Mouse (Mus musculus) limb, embryonic 10.5 days (tissue): ENCODE measurements at regions not wholly inside any gene's neighbourhood (a gene's known extent, or its start where the extent isn't known, plus 50 kb on each side); places are given as distances from the start of the nearest gene placed in this dataset.
A peak's percentile ranks its signal among the peaks of the same experiment; 100 is the strongest.

ENCODE experiments used
- DNase-seq: peaks from one replicate; pipeline ENCODE4 v3.0.0-alpha.2; 2017; ENCODE audit warnings: low spot score
- H3K27ac ChIP-seq: fragments of 300-500 bp; sonication (generic); 2 replicates; pipeline ENCODE4 v1.5.1; 2016; ENCODE audit warnings: mild to moderate bottlenecking
- H3K27me3 ChIP-seq: fragments of 300-500 bp; sonication (generic); 2 replicates; pipeline ENCODE4 v1.6.1; 2016; ENCODE audit warnings: low read depth, mild to moderate bottlenecking; ENCODE audit not compliant: poor library complexity, severe bottlenecking
- H3K36me3 ChIP-seq: fragments of 300-500 bp; sonication (generic); 2 replicates; pipeline ENCODE4 v1.6.1; 2016; ENCODE audit warnings: mild to moderate bottlenecking, moderate library complexity
- H3K4me1 ChIP-seq: fragments of 300-500 bp; sonication (generic); 2 replicates; pipeline ENCODE4 v1.6.1; 2016
- H3K4me3 ChIP-seq: fragments of 300-500 bp; sonication (generic); 2 replicates; pipeline ENCODE4 v1.5.1; 2016; ENCODE audit warnings: mild to moderate bottlenecking, moderate library complexity
- H3K9me3 ChIP-seq: fragments of 300-500 bp; sonication (generic); replicated peaks from 2 replicates; pipeline ENCODE4 v1.6.1; 2016; ENCODE audit warnings: mild to moderate bottlenecking
- WGBS: fragments of 180-500 bp; shearing (Covaris S2); methylation state at CpG from one replicate; pipeline ENCODE4 v1.1.7; 2016; 5-methylcytosine and 5-hydroxymethylcytosine counted together

- no peak overlapping the region for H3K4me3 ChIP-seq
- 74% methylated on average over 9 of the region's 9 CpGs for whole genome bisulfite sequencing
Measured at GRCm38 (mm10) chr2:50902220-50902619, 246.7 kb downstream of the Rnd3 start.

GRCm38 (mm10) chr2:50888992-50889391 is 259.9 kb downstream of the Rnd3 start:
- no peaks in the 10 kb centered on the region for H3K36me3 ChIP-seq
- no peak overlapping the region for H3K27ac ChIP-seq
- no peak for DNase-seq
- no peaks in the 10 kb centered on the region for H3K27me3 ChIP-seq
- WGBS: 63% methylated on average over 5 of the region's 5 CpGs
- no peak overlapping the region for H3K4me3 ChIP-seq
- H3K9me3 ChIP-seq: no peaks in the 10 kb centered on the region
- peaks cover 19% of the 10 kb centered on the region for H3K4me1 ChIP-seq

More at GRCm38 (mm10) chr2:50902220-50902619, 246.7 kb downstream of the Rnd3 start:
- Histone ChIP-seq H3K4me1 (no peaks in the 10 kb centered on the region), H3K27ac (no peak overlapping the region), H3K27me3 (no peaks in the 10 kb centered on the region), H3K36me3 (no peaks in the 10 kb centered on the region), H3K9me3 (no peaks in the 10 kb centered on the region)
- DNase-seq: no peak

GRCm38 (mm10) chr2:50887954-50888353 is 261.0 kb downstream of the Rnd3 start:
- DNase-seq: no peak
- WGBS: 85% methylated on average over 4 of the region's 4 CpGs
- Histone ChIP-seq H3K4me1 (peaks cover 19% of the 10 kb centered on the region), H3K36me3 (no peaks in the 10 kb centered on the region), H3K4me3 (no peak overlapping the region), H3K27me3 (no peaks in the 10 kb centered on the region), H3K9me3 (no peaks in the 10 kb centered on the region), H3K27ac (no peak overlapping the region)

- WGBS: 46% methylated on average over 7 of the region's 7 CpGs
- Histone ChIP-seq H3K36me3 (no peaks in the 10 kb centered on the region), H3K4me1 (peaks cover 19% of the 10 kb centered on the region), H3K27ac (peak overlapping the region; percentile 21; the same call in 1 of the 2 replicates), H3K4me3 (no peak overlapping the region), H3K9me3 (no peaks in the 10 kb centered on the region), H3K27me3 (no peaks in the 10 kb centered on the region)
- DNase-seq: peak; percentile 36
Measured at GRCm38 (mm10) chr2:50885924-50886315, 263.0 kb downstream of the Rnd3 start.

- no peaks in the 10 kb centered on the region for H3K9me3 ChIP-seq
- peaks cover 19% of the 10 kb centered on the region for H3K4me1 ChIP-seq
- no peaks in the 10 kb centered on the region for H3K36me3 ChIP-seq
- H3K27ac ChIP-seq: 0 out of 2 replicates have a peak overlapping the region, but pooled peaks have one; percentile 15
- no peaks in the 10 kb centered on the region for H3K27me3 ChIP-seq
- H3K4me3 ChIP-seq: no peak overlapping the region
- no peak for DNase-seq
- 80% methylated on average over 4 of the region's 4 CpGs for WGBS
Measured at GRCm38 (mm10) chr2:50885280-50885923, 263.5 kb downstream of the Rnd3 start.

- Histone ChIP-seq H3K9me3 (no peaks in the 10 kb centered on the region), H3K36me3 (no peaks in the 10 kb centered on the region), H3K4me3 (no peak overlapping the region), H3K4me1 (peaks cover 8% of the 10 kb centered on the region; the same call in 1 of the 2 replicates), H3K27me3 (no peaks in the 10 kb centered on the region), H3K27ac (no peak overlapping the region)
- WGBS: 89% methylated on average over 4 of the region's 4 CpGs
- DNase-seq: no peak
Measured at GRCm38 (mm10) chr2:50881514-50882038, 267.3 kb downstream of the Rnd3 start.

- peaks cover 3% of the 10 kb centered on the region; the same call in 1 of the 2 replicates for H3K4me1 ChIP-seq
- 88% methylated on average over 4 of the region's 4 CpGs for WGBS
- no peaks in the 10 kb centered on the region for H3K27me3 ChIP-seq
- no peak overlapping the region for H3K4me3 ChIP-seq
- H3K36me3 ChIP-seq: no peaks in the 10 kb centered on the region
- no peak overlapping the region for H3K27ac ChIP-seq
- H3K9me3 ChIP-seq: no peaks in the 10 kb centered on the region
- no peak for DNase-seq
Measured at GRCm38 (mm10) chr2:50880806-50881205, 268.1 kb downstream of the Rnd3 start.

GRCm38 (mm10) chr2:50877716-50878115 is 271.2 kb downstream of the Rnd3 start:
- no peaks in the 10 kb centered on the region for H3K4me1 ChIP-seq
- no peaks in the 10 kb centered on the region for H3K27me3 ChIP-seq
- H3K9me3 ChIP-seq: no peaks in the 10 kb centered on the region
- H3K27ac ChIP-seq: no peak overlapping the region
- 88% methylated on average over 17 of the region's 17 CpGs for WGBS
- H3K36me3 ChIP-seq: no peaks in the 10 kb centered on the region
- DNase-seq: no peak
- H3K4me3 ChIP-seq: no peak overlapping the region

- no peaks in the 10 kb centered on the region for H3K27me3 ChIP-seq
- H3K4me1 ChIP-seq: no peaks in the 10 kb centered on the region
- no peak for DNase-seq
- H3K36me3 ChIP-seq: no peaks in the 10 kb centered on the region
- H3K4me3 ChIP-seq: no peak overlapping the region
- no peak overlapping the region for H3K27ac ChIP-seq
- H3K9me3 ChIP-seq: no peaks in the 10 kb centered on the region
- WGBS: 91% methylated on average over 6 of the region's 6 CpGs
Measured at GRCm38 (mm10) chr2:50875072-50875471, 273.8 kb downstream of the Rnd3 start.

GRCm38 (mm10) chr2:50853538-50854244 is 295.2 kb downstream of the Rnd3 start:
- no peak overlapping the region for H3K4me3 ChIP-seq
- H3K9me3 ChIP-seq: no peaks in the 10 kb centered on the region
- WGBS: 45% methylated on average over 8 of the region's 8 CpGs
- no peaks in the 10 kb centered on the region for H3K27me3 ChIP-seq
- H3K4me1 ChIP-seq: peaks cover 44% of the 10 kb centered on the region
- H3K36me3 ChIP-seq: no peaks in the 10 kb centered on the region
- 0 out of 2 replicates have a peak overlapping the region, but pooled peaks have one; percentile 25 for H3K27ac ChIP-seq
- DNase-seq: no peak

- no peaks in the 10 kb centered on the region for H3K27me3 ChIP-seq
- H3K36me3 ChIP-seq: no peaks in the 10 kb centered on the region
- no peak overlapping the region for H3K4me3 ChIP-seq
- no peak for DNase-seq
- no peak overlapping the region for H3K27ac ChIP-seq
- no peaks in the 10 kb centered on the region for H3K9me3 ChIP-seq
- 56% methylated on average over 2 of the region's 2 CpGs for WGBS
- H3K4me1 ChIP-seq: peaks cover 44% of the 10 kb centered on the region
Measured at GRCm38 (mm10) chr2:50852413-50852919, 296.4 kb downstream of the Rnd3 start.

GRCm38 (mm10) chr2:50850071-50850470 is 298.8 kb downstream of the Rnd3 start:
- Histone ChIP-seq H3K27ac (no peak overlapping the region), H3K4me1 (peaks cover 37% of the 10 kb centered on the region), H3K36me3 (no peaks in the 10 kb centered on the region), H3K27me3 (no peaks in the 10 kb centered on the region), H3K9me3 (no peaks in the 10 kb centered on the region), H3K4me3 (no peak overlapping the region)
- 86% methylated on average over 3 of the region's 3 CpGs for WGBS
- DNase-seq: no peak

GRCm38 (mm10) chr2:50841881-50842280 is 307.0 kb downstream of the Rnd3 start:
- Histone ChIP-seq H3K27me3 (no peaks in the 10 kb centered on the region), H3K27ac (no peak overlapping the region), H3K9me3 (0 out of 2 replicates have a peak, but pooled peaks cover 2% of the 10 kb centered on the region), H3K4me3 (no peak overlapping the region), H3K4me1 (no peaks in the 10 kb centered on the region), H3K36me3 (no peaks in the 10 kb centered on the region)
- 90% methylated on average over 2 of the region's 2 CpGs for WGBS
- no peak for DNase-seq
